Mouse (Mus musculus) hindbrain, embryonic 16.5 days (tissue): ENCODE results near the gene Rhbg. TPM values are rescaled to one million over a fixed set of nuclear protein-coding genes. Genes with fewer than 3 reads are reported as not detected.

Source experiments
- ATAC-seq: fragments of 200-750 bp; cut with Nextera tagmentation; 2 replicates; pipeline ENCODE4 v1.8.0; 2017; ENCODE audit warnings: moderate TSS enrichment, moderate library complexity
- H3K27ac ChIP-seq: fragments of 300-500 bp; sonication (generic); 2 replicates; pipeline ENCODE4 v1.5.1; 2014; ENCODE audit warnings: low read depth, mild to moderate bottlenecking, control low read depth, low read length, moderate library complexity
- H3K27me3 ChIP-seq: fragments of 300-500 bp; sonication (generic); replicated peaks from 2 replicates; pipeline ENCODE4 v1.6.1; 2014; ENCODE audit warnings: low read length; ENCODE audit not compliant: control insufficient read depth, insufficient read depth
- H3K36me3 ChIP-seq: fragments of 300-500 bp; sonication (generic); 2 replicates; pipeline ENCODE4 v1.6.1; 2014; ENCODE audit warnings: mild to moderate bottlenecking, low read length, moderate library complexity, mixed read lengths; ENCODE audit not compliant: control insufficient read depth, insufficient read depth
- H3K4me1 ChIP-seq: fragments of 300-500 bp; sonication (generic); 2 replicates; pipeline ENCODE4 v1.6.1; 2014; ENCODE audit warnings: low read depth, low read length; ENCODE audit not compliant: control insufficient read depth, insufficient read depth
- H3K4me2 ChIP-seq: fragments of 300-500 bp; sonication (generic); 2 replicates; pipeline ENCODE4 v1.6.1; 2014; ENCODE audit warnings: mild to moderate bottlenecking, low read length, control low read depth, moderate library complexity
- H3K4me3 ChIP-seq: fragments of 300-500 bp; sonication (generic); 2 replicates; pipeline ENCODE4 v1.5.1; 2014; ENCODE audit warnings: mild to moderate bottlenecking, low read length, control low read depth, moderate library complexity
- H3K9ac ChIP-seq: fragments of 300-500 bp; sonication (generic); 2 replicates; pipeline ENCODE4 v1.6.1; 2014; ENCODE audit warnings: low read depth, mild to moderate bottlenecking, control low read depth, low read length, moderate library complexity
- H3K9me3 ChIP-seq: fragments of 300-500 bp; sonication (generic); 2 replicates; pipeline ENCODE4 v1.6.1; 2014; ENCODE audit warnings: mild to moderate bottlenecking, low read length, moderate library complexity; ENCODE audit not compliant: control insufficient read depth
- WGBS: fragments of 180-500 bp; shearing (Covaris S2); extraction: QIAGEN DNeasy Blood & Tissue Kit; methylation state at CpG from one replicate; pipeline ENCODE4 v1.1.7; 2014; 5-methylcytosine and 5-hydroxymethylcytosine counted together
- polyA plus RNA-seq: library from polyadenylated mRNA; unstranded; fragments of >200 nt; fragmentation: Nextera tagmentation; extraction: Ambion mirVana; gene quantifications from 2 replicates; pipeline ENCODE4 v1.2.1, GENCODE M21; 2015

Gene Rhbg
- polyA plus RNA-seq, 1 experiment from 2014 or later = 0.99 TPM

- Histone ChIP-seq H3K4me2 (peak overlapping the region; percentile 71), H3K27ac (peak overlapping the region; percentile 91), H3K9ac (peak overlapping the region; percentile 73), H3K27me3 (no peaks in the 10 kb centered on the region; the same call in 1 of the 2 replicates), H3K9me3 (no peaks in the 10 kb centered on the region), H3K4me3 (peak overlapping the region; percentile 49), H3K4me1 (peaks cover 43% of the 10 kb centered on the region), H3K36me3 (peaks cover 3% of the 10 kb centered on the region; the same call in 1 of the 2 replicates)
- 3% methylated on average over 6 of the region's 6 CpGs for WGBS
- no peak for ATAC-seq
Observed at GRCm38 (mm10) chr3:88216116-88216515, 38.4 kb downstream of the Rhbg start.

GRCm38 (mm10) chr3:88215553-88216004 is 38.9 kb downstream of the Rhbg start:
- peak overlapping the region; percentile 71 for H3K4me2 ChIP-seq
- peaks cover 3% of the 10 kb centered on the region; the same call in 1 of the 2 replicates for H3K36me3 ChIP-seq
- peak overlapping the region; percentile 73 for H3K9ac ChIP-seq
- H3K27ac ChIP-seq = peak overlapping the region; percentile 91
- ATAC-seq = no peak
- peaks cover 42% of the 10 kb centered on the region for H3K4me1 ChIP-seq
- 4% methylated on average over 23 of the region's 23 CpGs for WGBS
- no peaks in the 10 kb centered on the region; the same call in 1 of the 2 replicates for H3K27me3 ChIP-seq
- no peaks in the 10 kb centered on the region for H3K9me3 ChIP-seq
- H3K4me3 ChIP-seq = peak overlapping the region; percentile 49

GRCm38 (mm10) chr3:88214971-88215552 is 39.4 kb downstream of the Rhbg start:
- 0 out of 2 replicates have a peak, but pooled peaks have one; percentile 2 for ATAC-seq
- peak overlapping the region; percentile 49 for H3K4me3 ChIP-seq
- H3K27me3 ChIP-seq = no peaks in the 10 kb centered on the region; the same call in 1 of the 2 replicates
- no peaks in the 10 kb centered on the region for H3K9me3 ChIP-seq
- peaks cover 3% of the 10 kb centered on the region; the same call in 1 of the 2 replicates for H3K36me3 ChIP-seq
- H3K27ac ChIP-seq = peak overlapping the region; percentile 91
- peak overlapping the region; percentile 73 for H3K9ac ChIP-seq
- peak overlapping the region; percentile 71 for H3K4me2 ChIP-seq
- 1% methylated on average over 48 of the region's 48 CpGs for WGBS
- H3K4me1 ChIP-seq = peaks cover 42% of the 10 kb centered on the region

GRCm38 (mm10) chr3:88214197-88214938 is 40.1 kb downstream of the Rhbg start:
- peak; percentile 92 for ATAC-seq
- WGBS = under 1% methylated on average over 34 of the region's 42 CpGs
- Histone ChIP-seq H3K27me3 (no peaks in the 10 kb centered on the region; the same call in 1 of the 2 replicates), H3K4me3 (peak overlapping the region; percentile 49), H3K4me2 (peak overlapping the region; percentile 71), H3K36me3 (peaks cover 3% of the 10 kb centered on the region; the same call in 1 of the 2 replicates), H3K4me1 (peaks cover 41% of the 10 kb centered on the region), H3K27ac (peak overlapping the region; percentile 91), H3K9me3 (no peaks in the 10 kb centered on the region), H3K9ac (peak overlapping the region; percentile 73)

- H3K27ac ChIP-seq = peak overlapping the region; percentile 91
- WGBS = 0% methylated on average over 2 of the region's 2 CpGs
- peak overlapping the region; percentile 49 for H3K4me3 ChIP-seq
- H3K4me1 ChIP-seq = peaks cover 35% of the 10 kb centered on the region
- H3K36me3 ChIP-seq = peaks cover 3% of the 10 kb centered on the region; the same call in 1 of the 2 replicates
- no peaks in the 10 kb centered on the region; the same call in 1 of the 2 replicates for H3K27me3 ChIP-seq
- no peaks in the 10 kb centered on the region for H3K9me3 ChIP-seq
- H3K9ac ChIP-seq = peak overlapping the region; percentile 64
- no peak for ATAC-seq
- peak overlapping the region; percentile 71 for H3K4me2 ChIP-seq
Observed at GRCm38 (mm10) chr3:88213019-88213418, 41.5 kb downstream of the Rhbg start.

- Histone ChIP-seq H3K27me3 (no peaks in the 10 kb centered on the region; the same call in 1 of the 2 replicates), H3K9ac (peak overlapping the region; percentile 82), H3K4me1 (peaks cover 35% of the 10 kb centered on the region), H3K4me2 (peak overlapping the region; percentile 79), H3K27ac (peak overlapping the region; percentile 73), H3K36me3 (peaks cover 3% of the 10 kb centered on the region; the same call in 1 of the 2 replicates), H3K4me3 (peak overlapping the region; percentile 60), H3K9me3 (no peaks in the 10 kb centered on the region)
- ATAC-seq = no peak
- WGBS = 3% methylated on average over 1 of the region's 1 CpGs
Observed at GRCm38 (mm10) chr3:88212356-88212755, 42.2 kb downstream of the Rhbg start.

- Histone ChIP-seq H3K4me1 (peaks cover 41% of the 10 kb centered on the region), H3K9me3 (no peaks in the 10 kb centered on the region), H3K4me2 (peak overlapping the region; percentile 79), H3K9ac (peak overlapping the region; percentile 82), H3K4me3 (peak overlapping the region; percentile 60), H3K36me3 (peaks cover 3% of the 10 kb centered on the region; the same call in 1 of the 2 replicates), H3K27ac (peak overlapping the region; percentile 96), H3K27me3 (no peaks in the 10 kb centered on the region; the same call in 1 of the 2 replicates)
- 6% methylated on average over 2 of the region's 2 CpGs for WGBS
- no peak for ATAC-seq
Observed at GRCm38 (mm10) chr3:88210918-88211317, 43.6 kb downstream of the Rhbg start.

GRCm38 (mm10) chr3:88210121-88210520 is 44.4 kb downstream of the Rhbg start:
- Histone ChIP-seq H3K4me1 (peaks cover 49% of the 10 kb centered on the region), H3K27me3 (no peaks in the 10 kb centered on the region; the same call in none of the 2 replicates), H3K4me3 (peak overlapping the region; percentile 60), H3K36me3 (peaks cover 3% of the 10 kb centered on the region; the same call in 1 of the 2 replicates), H3K27ac (peak overlapping the region; percentile 96), H3K9ac (peak overlapping the region; percentile 82), H3K4me2 (peak overlapping the region; percentile 79), H3K9me3 (no peaks in the 10 kb centered on the region)
- WGBS = 0% methylated on average over 2 of the region's 2 CpGs
- ATAC-seq = no peak

- Histone ChIP-seq H3K27me3 (no peaks in the 10 kb centered on the region; the same call in none of the 2 replicates), H3K4me1 (peaks cover 55% of the 10 kb centered on the region), H3K9me3 (no peaks in the 10 kb centered on the region), H3K36me3 (peaks cover 3% of the 10 kb centered on the region; the same call in 1 of the 2 replicates), H3K4me3 (peak overlapping the region; percentile 60), H3K27ac (peak overlapping the region; percentile 96), H3K9ac (peak overlapping the region; percentile 82), H3K4me2 (peak overlapping the region; percentile 79)
- 3% methylated on average over 6 of the region's 6 CpGs for WGBS
- no peak for ATAC-seq
Observed at GRCm38 (mm10) chr3:88209306-88209705, 45.2 kb downstream of the Rhbg start.
